Mouse (Mus musculus) stomach, embryonic 16.5 days (tissue): ENCODE results near the gene Slc7a10. TPM values are rescaled to one million over a fixed set of nuclear protein-coding genes. Genes with fewer than 3 reads are reported as not detected.

Experiments used
- ATAC-seq: fragments of 200-750 bp; cut with Nextera tagmentation; 2 replicates; pipeline ENCODE4 v1.8.0; 2017; ENCODE audit warnings: moderate number of reproducible peaks, moderate TSS enrichment; ENCODE audit not compliant: insufficient read depth, low FRiP score
- H3K27ac ChIP-seq: fragments of 300-500 bp; sonication (generic); 2 replicates; pipeline ENCODE4 v1.5.1; 2014; ENCODE audit warnings: low read length
- H3K27me3 ChIP-seq: fragments of 300-500 bp; sonication (generic); 2 replicates; pipeline ENCODE4 v1.6.1; 2014; ENCODE audit warnings: low read length, control low read depth, mixed read lengths; ENCODE audit not compliant: control insufficient read depth, insufficient read depth
- H3K36me3 ChIP-seq: fragments of 300-500 bp; sonication (generic); 2 replicates; pipeline ENCODE4 v1.6.1; 2014; ENCODE audit warnings: low read length; ENCODE audit not compliant: control insufficient read depth, insufficient read depth
- H3K4me1 ChIP-seq: fragments of 300-500 bp; sonication (generic); 2 replicates; pipeline ENCODE4 v1.6.1; 2014; ENCODE audit warnings: low read length, control low read depth, mixed read lengths; ENCODE audit not compliant: control insufficient read depth, insufficient read depth
- H3K4me2 ChIP-seq: fragments of 300-500 bp; sonication (generic); 2 replicates; pipeline ENCODE4 v1.6.1; 2014; ENCODE audit warnings: low read depth, low read length, mixed read lengths
- H3K4me3 ChIP-seq: fragments of 300-500 bp; sonication (generic); replicated peaks from 2 replicates; pipeline ENCODE4 v1.5.1; 2014; ENCODE audit warnings: mild to moderate bottlenecking, low read length
- H3K9ac ChIP-seq: fragments of 300-500 bp; sonication (generic); 2 replicates; pipeline ENCODE4 v1.6.1; 2014; ENCODE audit warnings: low read length
- H3K9me3 ChIP-seq: fragments of 300-500 bp; sonication (generic); replicated peaks from 2 replicates; pipeline ENCODE4 v1.6.1; 2016; ENCODE audit warnings: low read length, control low read depth; ENCODE audit not compliant: control insufficient read depth
- WGBS: fragments of 180-500 bp; shearing (Covaris S2); extraction: QIAGEN DNeasy Blood & Tissue Kit; methylation state at CpG from one replicate; pipeline ENCODE4 v1.1.7; 2014; 5-methylcytosine and 5-hydroxymethylcytosine counted together
- polyA plus RNA-seq: library from polyadenylated mRNA; unstranded; fragments of >200 nt; fragmentation: Nextera tagmentation; extraction: Ambion mirVana; gene quantifications from 2 replicates; pipeline ENCODE4 v1.2.1, GENCODE M21; 2015

Gene Slc7a10
- polyA plus RNA-seq, 1 experiment from 2014 or later = 5.0 TPM

DNA sequence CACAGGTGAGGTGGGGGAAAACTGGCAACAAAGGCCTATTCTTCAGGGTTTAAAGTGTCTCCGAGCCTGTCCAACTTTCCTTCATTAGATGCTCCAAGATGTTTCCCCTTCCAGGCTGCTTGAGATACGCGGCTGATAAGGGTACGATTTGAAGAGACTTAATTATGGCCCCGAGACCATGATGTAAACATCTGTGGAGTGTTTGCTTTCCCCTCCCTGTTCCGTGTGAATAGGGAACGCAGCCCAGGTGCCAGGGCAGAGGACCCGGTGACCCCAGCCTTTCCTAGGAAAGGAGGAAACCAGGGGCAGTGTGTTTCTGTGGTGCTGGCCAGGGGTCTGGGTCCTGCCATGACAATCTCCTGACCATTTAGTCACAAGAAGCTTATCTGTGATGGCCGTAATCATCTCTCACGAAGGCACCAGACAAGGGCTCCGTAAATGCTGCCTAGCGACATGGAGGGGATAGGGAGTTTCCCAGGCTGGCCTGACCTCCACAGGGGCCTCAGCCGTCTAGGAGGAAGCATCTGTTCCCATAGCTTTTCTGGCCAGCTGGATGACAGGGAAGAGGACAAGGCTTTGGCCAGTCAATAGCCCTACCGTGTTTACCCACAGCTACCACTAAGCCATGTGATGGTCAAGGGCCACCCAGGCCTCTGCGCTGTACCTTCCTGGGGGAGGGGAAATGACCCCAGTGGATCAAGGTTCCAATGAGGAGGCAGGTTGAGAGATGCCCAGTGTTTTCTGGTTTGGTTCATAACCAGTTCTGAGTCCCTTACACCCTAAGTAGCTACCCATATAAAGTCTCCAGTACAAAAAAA is 36.4 kb upstream of the Slc7a10 start:
- WGBS = 26% methylated on average over 15 of the region's 15 CpGs
- H3K4me1 ChIP-seq = peaks cover 9% of the 10 kb centered on the region
- no peak overlapping the region for H3K4me3 ChIP-seq
- H3K9me3 ChIP-seq = no peaks in the 10 kb centered on the region
- no peak overlapping the region for H3K27ac ChIP-seq
- H3K36me3 ChIP-seq = no peaks in the 10 kb centered on the region
- H3K9ac ChIP-seq = no peak overlapping the region
- no peak overlapping the region for H3K4me2 ChIP-seq
- ATAC-seq = no peak
- H3K27me3 ChIP-seq = no peaks in the 10 kb centered on the region

DNA sequence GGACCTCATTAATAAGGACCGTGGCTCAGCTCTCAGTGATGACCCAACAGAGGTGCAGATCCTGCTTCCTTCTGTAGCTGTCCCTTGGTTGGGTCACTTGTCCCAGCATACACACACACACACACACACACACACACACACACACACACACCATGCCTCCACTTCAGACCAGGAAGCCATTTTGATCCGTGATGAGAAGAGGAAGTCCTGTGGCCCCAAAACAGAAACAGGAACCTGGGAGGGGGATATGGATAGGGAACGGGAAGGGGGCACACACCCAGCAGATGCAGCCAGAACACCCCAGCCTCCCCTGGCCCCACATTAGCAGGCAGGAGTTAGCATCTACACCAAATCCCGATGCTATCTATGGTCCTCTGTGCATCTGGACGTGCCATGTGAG is 35.3 kb upstream of the Slc7a10 start:
- ATAC-seq = no peak
- H3K4me1 ChIP-seq = peaks cover 8% of the 10 kb centered on the region; the same call in 1 of the 2 replicates
- H3K27me3 ChIP-seq = no peaks in the 10 kb centered on the region
- no peaks in the 10 kb centered on the region for H3K36me3 ChIP-seq
- no peak overlapping the region for H3K4me3 ChIP-seq
- H3K9ac ChIP-seq = no peak overlapping the region
- no peaks in the 10 kb centered on the region for H3K9me3 ChIP-seq
- 75% methylated on average over 5 of the region's 5 CpGs for WGBS
- no peak overlapping the region for H3K27ac ChIP-seq
- H3K4me2 ChIP-seq = no peak overlapping the region

DNA sequence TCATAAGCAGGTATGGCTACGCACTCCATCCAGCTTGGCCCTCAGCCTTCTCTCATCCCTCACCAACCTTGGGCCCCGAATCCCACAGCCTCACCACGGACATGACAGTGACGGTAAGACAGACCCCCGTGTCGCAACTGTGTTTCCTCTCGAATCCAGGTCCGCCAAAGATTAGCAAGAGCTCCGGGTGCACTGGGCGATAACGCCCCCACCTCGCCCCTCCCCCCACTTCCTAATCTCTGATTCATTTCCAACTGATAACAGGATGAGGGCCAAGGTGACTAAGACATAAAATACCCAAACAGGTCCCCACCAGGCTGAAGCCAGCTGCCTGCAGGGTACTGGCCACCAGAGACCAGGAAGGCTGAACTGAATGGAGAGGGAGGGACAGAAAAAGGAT is 31.7 kb upstream of the Slc7a10 start:
- Histone ChIP-seq H3K4me3 (no peak overlapping the region), H3K4me1 (0 out of 2 replicates have a peak, but pooled peaks cover 5% of the 10 kb centered on the region), H3K27me3 (no peaks in the 10 kb centered on the region), H3K27ac (no peak overlapping the region), H3K9ac (no peak overlapping the region), H3K4me2 (no peak overlapping the region), H3K36me3 (no peaks in the 10 kb centered on the region), H3K9me3 (no peaks in the 10 kb centered on the region)
- WGBS = 63% methylated on average over 12 of the region's 12 CpGs
- ATAC-seq = no peak

DNA sequence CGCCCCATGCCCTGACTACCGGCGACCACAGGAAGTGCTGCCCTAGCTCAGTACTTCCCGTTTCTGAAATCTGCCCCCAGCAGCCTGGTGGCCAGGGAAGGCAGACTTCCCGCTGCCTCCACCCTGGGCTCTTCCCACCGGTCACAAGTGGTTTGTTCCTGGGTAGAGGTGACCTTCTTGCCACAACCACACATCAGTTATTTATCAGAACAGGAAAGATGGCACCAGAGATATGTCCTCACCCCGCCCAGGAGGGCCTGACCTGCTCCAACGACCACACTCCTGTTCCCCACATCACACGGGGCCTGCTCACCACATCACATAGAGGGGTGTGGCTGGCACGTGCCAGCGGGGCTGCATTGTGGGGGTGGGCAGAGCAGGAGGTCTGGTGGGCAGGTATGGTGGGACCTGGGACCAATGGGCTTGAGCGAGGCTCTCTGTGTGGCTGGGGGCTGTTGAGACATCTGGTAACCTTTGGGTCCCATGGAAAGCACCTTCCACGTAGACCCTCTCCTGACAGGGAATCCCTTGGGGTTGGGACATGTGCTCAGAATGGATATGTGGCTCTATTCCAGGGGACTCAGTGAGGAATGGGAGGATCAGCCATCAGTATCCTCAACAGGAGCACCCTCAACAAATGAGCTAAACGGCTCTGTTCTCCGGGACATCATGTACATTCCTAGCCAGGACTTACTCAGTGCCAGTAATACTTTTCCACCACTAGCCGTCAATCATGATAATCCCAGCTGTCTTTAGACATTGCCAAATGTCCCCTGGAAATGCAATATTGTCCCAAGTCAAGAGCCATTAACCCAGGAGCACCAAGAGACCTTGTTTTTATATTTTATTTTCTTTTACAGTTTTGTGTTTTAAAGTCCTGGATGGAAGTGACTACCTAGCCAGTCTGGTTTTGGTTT is 29.4 kb upstream of the Slc7a10 start:
- ATAC-seq = no peak
- 61% methylated on average over 16 of the region's 16 CpGs for WGBS
- H3K36me3 ChIP-seq = no peaks in the 10 kb centered on the region

DNA sequence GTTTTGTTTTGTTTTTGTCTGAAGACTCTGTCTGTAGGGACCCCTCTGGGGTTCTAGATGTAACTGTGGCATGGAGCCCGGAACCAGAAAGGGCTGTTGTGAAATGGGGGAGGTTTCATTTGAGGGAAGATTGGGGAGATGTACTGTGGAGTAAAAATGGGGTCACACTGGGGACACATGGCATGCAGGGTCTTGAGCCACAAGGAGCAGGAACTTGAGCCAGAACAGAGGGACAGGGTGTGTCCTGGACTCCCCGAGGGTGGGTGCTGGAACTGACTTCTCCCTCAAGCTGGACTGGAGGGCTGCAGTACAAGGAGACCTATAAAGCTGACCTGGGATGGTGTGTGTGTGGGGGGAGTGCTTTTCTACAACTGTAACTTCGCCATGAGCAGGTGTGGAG is 28.7 kb upstream of the Slc7a10 start:
- no peaks in the 10 kb centered on the region for H3K9me3 ChIP-seq
- no peak for ATAC-seq
- no peaks in the 10 kb centered on the region for H3K36me3 ChIP-seq
- no peak overlapping the region for H3K4me3 ChIP-seq
- H3K27me3 ChIP-seq = no peaks in the 10 kb centered on the region
- 73% methylated on average over 3 of the region's 3 CpGs for WGBS
- H3K9ac ChIP-seq = no peak overlapping the region
- H3K4me1 ChIP-seq = no peaks in the 10 kb centered on the region
- H3K27ac ChIP-seq = no peak overlapping the region
- H3K4me2 ChIP-seq = no peak overlapping the region

More for the DNA sequence above, 29.4 kb upstream of the Slc7a10 start:
- Histone ChIP-seq H3K27ac (no peak overlapping the region), H3K4me3 (no peak overlapping the region), H3K4me1 (no peaks in the 10 kb centered on the region), H3K9ac (no peak overlapping the region), H3K4me2 (no peak overlapping the region), H3K9me3 (no peaks in the 10 kb centered on the region), H3K27me3 (no peaks in the 10 kb centered on the region)

DNA sequence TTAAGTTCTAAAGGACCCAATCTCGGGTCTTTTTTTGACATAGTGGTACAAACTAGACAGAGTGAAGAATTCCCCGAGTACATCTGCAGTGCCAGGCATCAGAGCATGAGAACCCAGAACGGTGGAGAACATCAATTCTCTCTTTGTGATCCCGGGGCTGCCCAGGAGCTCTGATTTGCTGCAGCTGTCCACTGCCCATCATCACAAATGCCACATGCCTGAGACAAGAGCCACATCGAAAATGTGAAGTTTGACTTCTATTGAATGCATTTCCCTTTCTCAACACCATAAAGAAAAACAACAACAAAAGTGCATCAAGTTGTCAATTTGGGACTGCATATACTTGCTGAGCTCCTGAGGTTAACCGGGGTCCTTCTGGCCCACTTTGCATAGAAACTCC is 23.7 kb upstream of the Slc7a10 start:
- H3K9me3 ChIP-seq = no peaks in the 10 kb centered on the region
- H3K36me3 ChIP-seq = no peaks in the 10 kb centered on the region
- no peak overlapping the region for H3K4me3 ChIP-seq
- H3K4me2 ChIP-seq = no peak overlapping the region
- H3K9ac ChIP-seq = no peak overlapping the region
- no peaks in the 10 kb centered on the region for H3K27me3 ChIP-seq
- WGBS = 71% methylated on average over 6 of the region's 6 CpGs
- no peak for ATAC-seq
- no peaks in the 10 kb centered on the region for H3K4me1 ChIP-seq
- H3K27ac ChIP-seq = no peak overlapping the region

DNA sequence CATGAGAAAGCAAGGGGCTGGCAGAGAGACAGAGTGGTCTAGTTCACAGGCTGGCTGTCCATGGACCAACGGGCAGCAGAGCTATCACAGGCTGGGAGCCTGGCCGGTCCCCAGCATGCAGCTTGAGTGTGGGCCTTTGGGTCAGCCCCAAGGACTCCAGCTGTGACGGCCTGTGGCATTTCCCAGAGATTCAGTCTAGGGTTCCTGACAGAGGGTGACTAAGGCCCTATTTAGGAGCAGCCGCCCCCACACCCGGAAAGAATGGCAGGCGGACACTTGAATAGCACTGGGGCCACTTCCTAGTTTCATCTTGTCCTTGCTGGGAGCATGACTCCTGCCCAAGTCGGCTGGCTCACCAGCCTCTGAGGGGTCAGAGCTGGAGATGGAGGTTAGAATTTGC is 22.6 kb upstream of the Slc7a10 start:
- 76% methylated on average over 7 of the region's 7 CpGs for WGBS

DNA sequence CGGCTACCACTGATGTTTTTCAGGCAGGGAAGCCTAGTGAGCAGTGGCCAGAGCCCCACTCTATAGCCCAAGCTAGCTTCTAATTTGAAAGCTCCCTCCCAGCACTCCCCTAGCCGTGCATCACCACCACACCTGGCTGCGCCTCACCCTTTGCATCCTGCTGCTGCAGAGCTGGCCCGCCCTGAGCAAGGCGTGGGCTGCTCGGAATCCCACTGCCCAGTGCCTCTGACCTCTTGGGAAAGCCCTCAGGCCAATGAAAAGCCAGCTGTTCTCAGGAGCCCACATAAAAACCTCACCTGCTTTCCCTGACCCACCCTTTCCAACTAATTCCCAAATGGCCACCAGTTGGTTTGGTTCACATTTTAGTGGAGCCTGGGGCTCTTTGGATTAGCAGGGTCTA is 22.1 kb upstream of the Slc7a10 start:
- no peak overlapping the region for H3K4me2 ChIP-seq
- no peaks in the 10 kb centered on the region for H3K36me3 ChIP-seq
- H3K9me3 ChIP-seq = no peaks in the 10 kb centered on the region
- no peaks in the 10 kb centered on the region for H3K4me1 ChIP-seq
- ATAC-seq = no peak
- H3K27ac ChIP-seq = no peak overlapping the region
- H3K9ac ChIP-seq = no peak overlapping the region
- WGBS = 64% methylated on average over 6 of the region's 6 CpGs
- no peaks in the 10 kb centered on the region for H3K27me3 ChIP-seq
- no peak overlapping the region for H3K4me3 ChIP-seq

More for the DNA sequence above, 22.6 kb upstream of the Slc7a10 start:
- H3K36me3 ChIP-seq = no peaks in the 10 kb centered on the region
- H3K4me2 ChIP-seq = no peak overlapping the region
- H3K27me3 ChIP-seq = no peaks in the 10 kb centered on the region
- no peak overlapping the region for H3K4me3 ChIP-seq
- H3K27ac ChIP-seq = no peak overlapping the region
- ATAC-seq = no peak
- no peaks in the 10 kb centered on the region for H3K9me3 ChIP-seq
- H3K9ac ChIP-seq = no peak overlapping the region
- no peaks in the 10 kb centered on the region for H3K4me1 ChIP-seq

DNA sequence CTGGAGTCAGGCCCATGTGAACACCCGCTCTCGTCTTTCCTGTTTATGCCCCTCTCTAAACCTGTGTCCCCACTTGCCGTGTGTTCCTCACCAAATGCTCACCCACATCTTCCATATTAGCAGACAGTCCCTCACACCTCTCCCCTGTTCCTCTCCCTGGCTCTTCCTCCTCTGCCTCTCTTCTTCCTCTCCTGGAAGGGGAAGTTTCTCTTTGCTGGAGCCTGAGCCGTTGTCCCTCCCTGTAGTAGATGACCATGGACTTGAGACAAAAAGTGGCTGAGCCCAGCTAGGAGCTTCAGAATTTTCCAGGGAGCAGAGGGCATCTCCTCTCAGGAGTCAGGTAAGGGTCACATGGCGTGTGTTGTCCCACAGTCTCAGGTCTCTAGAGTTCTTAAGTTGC is 19.2 kb upstream of the Slc7a10 start:
- H3K9ac ChIP-seq = no peak overlapping the region
- no peak overlapping the region for H3K4me2 ChIP-seq
- ATAC-seq = no peak
- no peak overlapping the region for H3K27ac ChIP-seq
- WGBS = 77% methylated on average over 5 of the region's 5 CpGs
- H3K4me1 ChIP-seq = no peaks in the 10 kb centered on the region
- no peak overlapping the region for H3K4me3 ChIP-seq
- H3K36me3 ChIP-seq = no peaks in the 10 kb centered on the region
- no peaks in the 10 kb centered on the region for H3K9me3 ChIP-seq
- peaks cover 3% of the 10 kb centered on the region; the same call in 1 of the 2 replicates for H3K27me3 ChIP-seq
